Comparison of ENCODE assay signal across 21 mouse cellular contexts in genomic region chr7:83722485-83722884, GRCm38 (mm10). TPM values are rescaled to one million over a fixed set of nuclear protein-coding genes. Genes with fewer than 3 reads are reported as not detected.
DNase-seq lines count a peak whose midpoint lies in the region; ATAC-seq lines count a peak whose summit lies in the region.
"Had no signal": no experiment of that assay in that cellular context is flagged by ENCODE, and none has a peak within 500 bp of the region (broad histone marks: within the 10 kb centered on the region; RNA-seq: fewer than 3 reads in every experiment).

No protein-coding gene starts in this region.

- no peak for ATAC-seq in cerebellum, adult (ENCODE audit: insufficient number of reproducible peaks, low FRiP score, low TSS enrichment)
- no peak for ATAC-seq in neural tube, embryonic 15.5 days (ENCODE audit: low FRiP score)
- no peak for ATAC-seq in forebrain, embryonic 11.5 days (replicated peaks; ENCODE audit: low FRiP score)
- ATAC-seq: forebrain, embryonic 16.5 days; liver, embryonic 12.5 days; midbrain, embryonic 15.5 days had no signal

- no peaks in the 10 kb centered on the region for H3K27me3 ChIP-seq in heart, embryonic 10.5 days (ENCODE audit: insufficient read depth, poor library complexity, severe bottlenecking)
- no peaks in the 10 kb centered on the region for H3K27me3 ChIP-seq in neural tube, embryonic 15.5 days (replicated peaks)
- no peaks in the 10 kb centered on the region for H3K27me3 ChIP-seq in forebrain, embryonic 11.5 days (ENCODE audit: control insufficient read depth, insufficient read depth, low read length)
- H3K27me3 ChIP-seq: CH12.LX; embryonic facial prominence, embryonic 12.5 days; midbrain, embryonic 15.5 days had no signal

- no peaks in the 10 kb centered on the region for H3K9me3 ChIP-seq in heart, embryonic 10.5 days
- no peaks in the 10 kb centered on the region for H3K9me3 ChIP-seq in neural tube, embryonic 15.5 days (replicated peaks)
- H3K9me3 ChIP-seq in forebrain, embryonic 11.5 days (ENCODE audit: control insufficient read depth, low read length): no peaks in the 10 kb centered on the region
- H3K9me3 ChIP-seq: embryonic facial prominence, embryonic 12.5 days; liver, embryonic 12.5 days; midbrain, embryonic 15.5 days had no signal

- no peak overlapping the region for H3K4me3 ChIP-seq in heart, embryonic 10.5 days
- no peak overlapping the region for H3K4me3 ChIP-seq in neural tube, embryonic 15.5 days (replicated peaks)
- no peak overlapping the region for H3K4me3 ChIP-seq in forebrain, embryonic 11.5 days (ENCODE audit: low read depth, low read length)
- H3K4me3 ChIP-seq: embryonic facial prominence, embryonic 12.5 days; heart, adult 2 months; liver, embryonic 12.5 days; midbrain, embryonic 15.5 days had no signal

- H3K27ac ChIP-seq in heart, embryonic 10.5 days: no peak overlapping the region
- H3K27ac ChIP-seq in neural tube, embryonic 15.5 days (replicated peaks): no peak overlapping the region
- no peak overlapping the region for H3K27ac ChIP-seq in forebrain, embryonic 11.5 days (ENCODE audit: low read depth, low read length)
- H3K27ac ChIP-seq: embryonic facial prominence, embryonic 12.5 days; heart, adult 2 months; liver, embryonic 12.5 days; midbrain, embryonic 15.5 days; stomach, postnatal 0 days had no signal

- no peaks in the 10 kb centered on the region for H3K36me3 ChIP-seq in heart, embryonic 10.5 days
- no peaks in the 10 kb centered on the region for H3K36me3 ChIP-seq in neural tube, embryonic 15.5 days
- no peaks in the 10 kb centered on the region for H3K36me3 ChIP-seq in forebrain, embryonic 11.5 days (ENCODE audit: control insufficient read depth, insufficient read depth, low read length)
- H3K36me3 ChIP-seq: embryonic facial prominence, embryonic 12.5 days; liver, embryonic 12.5 days; midbrain, embryonic 15.5 days had no signal

- peaks cover 23% of the 10 kb centered on the region; the same call in 1 of the 2 replicates for H3K4me1 ChIP-seq in heart, embryonic 10.5 days
- no peaks in the 10 kb centered on the region for H3K4me1 ChIP-seq in neural tube, embryonic 15.5 days
- no peaks in the 10 kb centered on the region for H3K4me1 ChIP-seq in forebrain, embryonic 11.5 days (replicated peaks; ENCODE audit: control insufficient read depth, insufficient read depth, low read length)
- H3K4me1 ChIP-seq: liver, embryonic 12.5 days; midbrain, embryonic 15.5 days had no signal

- H3K4me2 ChIP-seq in neural tube, embryonic 15.5 days: no peak overlapping the region
- H3K4me2 ChIP-seq in forebrain, embryonic 11.5 days (ENCODE audit: low read depth, low read length, severe bottlenecking): no peak overlapping the region
- H3K4me2 ChIP-seq: embryonic facial prominence, embryonic 12.5 days; liver, embryonic 12.5 days; lung, embryonic 14.5 days; midbrain, embryonic 15.5 days had no signal

- peak; percentile 32 for DNase-seq in cerebellum, adult 11-12 months
- peak; percentile 24 for DNase-seq in heart, embryonic 10.5 days (ENCODE audit: low spot score)
- DNase-seq in heart, adult 8-10 months (ENCODE audit: low spot score): no peak
- DNase-seq in neural tube, embryonic 10.5 days (ENCODE audit: extremely low spot score, low spot score): peak; percentile 11
- DNase-seq in forebrain, embryonic 11.5 days (ENCODE audit: low spot score): no peak
- no peak for DNase-seq in thymus, postnatal 36 days
- DNase-seq: adrenal gland, adult 8-10 months; heart, postnatal 14 days; layer of hippocampus, postnatal 36 days; lung, embryonic 14.5 days; lung, postnatal 4 days; right cerebral cortex, postnatal 25 days had no signal

- H3K9ac ChIP-seq in neural tube, embryonic 15.5 days (replicated peaks): no peak overlapping the region
- H3K9ac ChIP-seq in forebrain, embryonic 11.5 days (ENCODE audit: low read length): no peak overlapping the region
- H3K9ac ChIP-seq: embryonic facial prominence, embryonic 12.5 days; liver, embryonic 12.5 days; lung, embryonic 14.5 days; midbrain, embryonic 15.5 days had no signal

- 80% methylated on average over 14 of the region's 14 CpGs for WGBS in heart, embryonic 10.5 days
- WGBS in neural tube, embryonic 15.5 days: 87% methylated on average over 14 of the region's 14 CpGs
- WGBS in forebrain, embryonic 11.5 days: 91% methylated on average over 14 of the region's 14 CpGs

RNA-seq across cellular contexts. Expression of gene Il16, which starts 23.0 kb away (rescaled TPM):
- 1.7 and 2.0 TPM in 2 replicates for polyA plus RNA-seq in heart, embryonic 10.5 days (2016; fragmentation: Nextera tagmentation; extraction: Ambion mirVana)
- 1 to 10 TPM; 6.3 to 7.6 (median 7.4) TPM for total RNA-seq in heart, adult 8-10 months (2022)
- 1.4 and 8.5 TPM in 2 replicates for polyA plus RNA-seq in neural tube, embryonic 15.5 days (2015; fragmentation: Nextera tagmentation; extraction: Ambion mirVana)
- polyA plus RNA-seq in forebrain, embryonic 11.5 days (2014; fragmentation: Nextera tagmentation; extraction: Ambion mirVana): 0.77 and 0.99 TPM in 2 replicates

Comparison
In these comparisons a context has a peak if more than half of its experiments do, and no peak if none do; other contexts are left out.
1. DNase-seq: peak in cerebellum, adult 11-12 months (single experiment), heart, embryonic 10.5 days (single experiment) and neural tube, embryonic 10.5 days (single experiment); none in heart, adult 8-10 months (single experiment), forebrain, embryonic 11.5 days (single experiment) and thymus, postnatal 36 days (0 of 2).